Mouse (Mus musculus): ENCODE measurements around the gene Lrmp. TPM values are rescaled to one million over a fixed set of nuclear protein-coding genes. Genes with fewer than 3 reads are reported as not detected.
"Not testable (repeated sequence)": the region's sequence is repeated elsewhere in the genome, so short reads cannot be mapped to it uniquely, and the experiment has no call there.

Lrmp gene
- total RNA-seq, 2 experiments from 2014 or later: 3.5 to 4.5 TPM

- DNase-seq (ENCODE audit: low spot score in 2 of 2): no peak
These were observed 11.1 kb upstream of the Lrmp start for GRCm38 (mm10) chr6:145104241-145104939.

DNA sequence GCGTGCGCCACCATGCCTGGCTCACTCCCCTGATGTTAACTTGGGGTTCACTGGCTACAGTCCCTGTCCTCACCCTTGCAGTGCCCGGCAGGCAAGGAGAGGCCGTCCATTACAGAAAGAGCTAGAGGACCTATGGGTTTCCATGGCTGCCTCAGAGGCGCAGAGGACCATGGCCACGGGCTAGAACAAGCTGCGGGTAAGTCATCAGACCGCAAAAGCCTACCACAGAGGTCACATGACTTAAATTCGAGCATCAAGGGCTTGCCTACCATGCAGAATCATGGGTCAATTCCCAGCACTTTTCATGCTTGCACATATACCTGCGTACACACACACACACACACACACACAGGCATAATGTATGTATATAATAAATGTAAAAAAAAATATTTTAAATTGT lies 10.0 kb upstream of the Lrmp start:
- DNase-seq (ENCODE audit: low spot score in 2 of 2): no peak

DNA sequence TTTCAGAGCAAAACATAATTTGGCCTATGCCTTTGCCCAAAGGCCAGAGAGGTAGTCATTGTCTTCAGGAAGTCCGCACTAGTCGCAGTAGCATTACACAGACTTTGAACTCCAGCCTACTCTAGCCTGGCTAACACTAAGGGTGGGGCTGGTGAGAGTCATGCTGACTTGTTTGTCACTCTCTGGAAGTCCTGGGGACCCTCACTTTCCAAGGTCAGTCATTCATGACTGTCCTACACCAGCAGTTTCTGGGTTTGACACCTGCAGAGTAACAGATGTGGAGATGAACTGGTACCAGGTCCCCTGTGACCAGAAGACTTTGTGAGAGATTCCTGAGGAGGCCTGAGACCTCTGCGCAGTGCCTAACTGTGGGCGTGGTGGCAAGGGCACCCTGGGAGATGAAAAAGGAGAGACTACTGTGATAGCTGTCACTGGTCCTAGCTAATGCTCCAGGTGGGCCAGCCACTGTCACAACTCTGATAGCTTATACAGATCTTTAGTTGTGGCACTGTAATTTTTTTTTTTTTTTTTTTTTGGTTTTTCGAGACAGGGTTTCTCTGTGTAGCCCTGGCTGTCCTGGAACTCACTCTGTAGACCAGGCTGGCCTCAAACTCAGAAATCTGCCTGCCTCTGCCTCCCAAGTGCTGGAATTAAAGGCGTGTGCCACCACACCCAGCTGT lies 9.2 kb upstream of the Lrmp start:
- DNase-seq (ENCODE audit: low spot score in 2 of 2): no peak

DNA sequence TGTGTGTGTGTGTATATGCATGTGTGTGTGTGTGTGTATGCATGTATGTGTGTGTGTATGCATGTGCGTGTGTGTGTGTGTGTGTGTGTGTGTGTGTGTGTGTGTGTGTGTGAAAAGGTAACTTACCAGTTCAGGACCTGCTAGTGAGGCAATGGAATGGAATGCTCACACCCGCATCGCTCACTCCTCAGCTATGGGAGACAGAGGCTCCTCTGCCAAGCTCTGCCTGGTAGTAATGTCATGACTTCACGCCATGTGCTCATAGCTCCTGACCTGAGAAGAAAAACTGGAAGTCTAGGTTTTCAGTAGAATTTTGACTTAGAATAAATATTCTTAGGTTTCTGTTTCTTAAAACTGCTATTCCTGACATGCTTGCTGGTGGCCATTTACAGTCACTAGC lies 4.7 kb upstream of the Lrmp start:
- DNase-seq (ENCODE audit: low spot score in 2 of 2): no peak

- no peak for DNase-seq (ENCODE audit: low spot score in 2 of 2)
These were observed 2.6 kb upstream of the Lrmp start for GRCm38 (mm10) chr6:145112865-145113264.

GRCm38 (mm10) chr6:145114561-145114960 lies 892 bp upstream of the Lrmp start:
- DNase-seq (ENCODE audit: low spot score in 2 of 2): no peak

- no peak for DNase-seq (ENCODE audit: low spot score in 2 of 2)
These were observed 732 bp downstream of the Lrmp start for GRCm38 (mm10) chr6:145116098-145116672.

DNA sequence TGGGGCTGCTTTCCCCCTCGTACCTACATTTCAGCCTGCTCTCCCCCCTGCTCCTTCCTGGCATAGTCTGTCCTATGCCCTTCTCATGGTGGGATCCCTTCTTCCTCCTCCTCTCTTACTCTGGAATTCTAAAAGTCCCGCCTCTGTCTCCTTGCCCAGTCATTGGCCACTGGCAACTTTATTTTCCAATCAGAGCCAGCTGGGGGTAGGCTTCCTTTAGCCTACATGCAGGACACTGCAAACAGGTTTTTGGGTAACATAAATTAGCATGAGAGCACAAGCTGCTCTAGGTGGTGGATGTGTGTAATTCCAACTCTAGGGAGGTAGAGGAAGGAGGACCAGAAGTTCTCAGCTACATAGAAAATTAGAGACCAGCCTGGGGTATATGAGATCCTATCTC lies 4.6 kb downstream of the Lrmp start:
- DNase-seq (ENCODE audit: low spot score in 2 of 2): no peak

- DNase-seq (ENCODE audit: low spot score in 2 of 2): no peak
These were observed 5.5 kb downstream of the Lrmp start for GRCm38 (mm10) chr6:145120787-145121589.

DNA sequence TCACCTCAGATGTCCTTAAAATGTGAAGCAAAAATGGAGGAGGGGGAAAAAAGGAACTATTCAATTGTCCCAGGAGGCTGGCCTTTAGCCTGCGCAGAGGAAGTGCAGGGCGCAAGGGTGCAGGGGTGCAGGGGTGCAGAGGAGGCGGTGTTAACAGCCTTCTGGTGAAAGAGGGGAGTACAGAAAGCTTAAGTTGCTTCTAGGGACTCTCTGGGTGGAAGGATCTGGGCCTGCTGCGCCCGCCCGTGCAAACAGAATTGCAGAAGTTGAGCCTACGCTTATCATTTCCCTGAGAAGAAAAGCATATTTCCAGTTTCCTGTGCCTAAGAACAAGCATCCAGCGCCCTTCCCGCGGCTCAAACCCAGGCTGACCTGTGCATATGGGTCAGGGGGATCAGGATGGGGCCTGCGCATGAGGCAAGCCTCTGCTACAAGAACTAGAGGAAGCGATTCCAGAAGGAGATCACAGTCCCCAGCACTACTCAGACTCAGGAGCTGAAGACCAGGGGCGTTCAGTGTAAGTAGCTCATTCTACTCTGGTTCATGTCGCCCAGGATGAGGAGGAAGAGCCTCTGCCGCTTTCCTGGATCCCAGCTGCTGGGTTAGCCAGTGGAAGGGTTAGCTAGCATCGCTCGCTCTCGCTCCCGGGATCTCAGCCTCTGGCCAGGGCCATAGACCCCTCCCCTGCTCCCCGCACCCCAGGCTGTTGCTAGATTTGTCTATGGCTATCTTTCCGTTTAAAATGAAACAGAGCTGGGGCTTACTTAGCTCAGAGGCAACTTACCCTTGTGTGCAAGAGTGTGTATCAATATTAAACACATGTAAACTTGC lies 6.4 kb downstream of the Lrmp start:
- DNase-seq (ENCODE audit: low spot score in 2 of 2): no peak

GRCm38 (mm10) chr6:145122423-145123059 lies 7.1 kb downstream of the Lrmp start:
- DNase-seq (ENCODE audit: low spot score in 2 of 2): no peak

GRCm38 (mm10) chr6:145123136-145124060 lies 7.9 kb downstream of the Lrmp start:
- no peak for DNase-seq (ENCODE audit: low spot score in 2 of 2)

DNA sequence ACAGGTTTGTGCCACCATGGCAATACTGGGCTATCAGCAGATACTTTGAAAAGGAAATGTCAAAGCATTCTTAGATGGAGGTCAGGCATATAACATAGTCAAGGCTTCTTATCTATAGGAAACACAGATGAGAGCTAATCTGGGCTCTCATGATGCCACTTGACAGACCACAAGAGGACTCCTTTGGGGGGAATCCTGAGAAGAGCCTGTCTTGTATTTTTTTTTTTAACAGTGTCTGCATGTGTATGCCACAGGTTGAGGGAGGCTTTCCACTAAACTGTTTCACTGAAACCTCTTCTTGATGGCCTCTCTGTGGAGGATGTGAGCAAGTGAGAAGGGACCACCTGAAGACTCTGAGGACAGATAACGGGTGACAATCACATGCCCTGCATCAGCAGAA lies 9.2 kb downstream of the Lrmp start:
- DNase-seq (ENCODE audit: low spot score in 2 of 2): no peak

DNA sequence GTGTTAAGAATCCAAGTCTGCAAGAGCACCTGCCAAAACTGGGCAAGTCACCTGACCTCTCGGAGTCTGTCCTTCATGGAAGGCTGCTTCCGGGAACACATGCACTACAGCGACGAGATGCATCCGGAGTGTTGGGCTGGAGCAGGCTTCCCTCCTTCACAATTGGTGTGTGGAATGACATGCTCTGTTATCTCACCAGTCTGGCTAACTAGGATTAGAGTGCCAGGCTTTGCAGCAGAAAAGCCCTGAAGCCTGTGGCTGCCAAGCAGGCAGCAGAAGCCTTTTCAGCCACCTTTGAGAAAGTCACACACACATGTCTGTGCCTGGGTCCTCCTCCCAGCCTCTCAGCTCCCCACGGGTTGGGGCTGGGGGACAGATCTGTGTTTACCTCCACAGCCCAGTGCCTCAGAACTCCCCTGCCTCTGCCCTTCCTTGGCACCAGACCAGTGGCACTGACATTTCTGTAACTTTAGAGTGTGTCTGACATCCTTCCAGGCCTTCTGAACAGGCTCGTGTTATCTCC lies 10.2 kb downstream of the Lrmp start:
- DNase-seq (ENCODE audit: low spot score in 2 of 2): no peak

GRCm38 (mm10) chr6:145127652-145128051 lies 12.2 kb downstream of the Lrmp start:
- DNase-seq (ENCODE audit: low spot score in 2 of 2): no peak

DNA sequence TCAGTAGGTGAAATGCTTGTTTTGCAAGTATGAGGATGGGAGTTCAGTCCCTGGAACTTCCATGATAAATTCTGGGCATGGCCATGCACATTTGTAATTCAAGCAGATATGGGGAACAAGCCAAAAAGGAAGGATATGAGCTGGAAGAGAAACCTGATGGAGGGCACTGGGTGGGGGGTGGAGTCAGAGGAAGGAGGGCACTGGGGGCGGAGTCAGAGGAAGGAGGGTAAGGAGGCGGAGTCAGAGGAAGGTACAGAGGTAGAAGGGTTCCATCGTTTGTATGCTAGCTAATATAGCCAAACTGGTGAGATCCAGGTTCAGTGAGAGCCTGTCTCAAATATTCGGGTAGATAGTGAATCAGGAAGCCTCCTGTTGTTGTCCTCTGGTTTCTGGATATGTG lies 14.1 kb downstream of the Lrmp start:
- DNase-seq (ENCODE audit: low spot score in 2 of 2): no peak

GRCm38 (mm10) chr6:145131991-145132390 lies 16.5 kb downstream of the Lrmp start:
- DNase-seq (ENCODE audit: low spot score in 2 of 2): no peak

DNA sequence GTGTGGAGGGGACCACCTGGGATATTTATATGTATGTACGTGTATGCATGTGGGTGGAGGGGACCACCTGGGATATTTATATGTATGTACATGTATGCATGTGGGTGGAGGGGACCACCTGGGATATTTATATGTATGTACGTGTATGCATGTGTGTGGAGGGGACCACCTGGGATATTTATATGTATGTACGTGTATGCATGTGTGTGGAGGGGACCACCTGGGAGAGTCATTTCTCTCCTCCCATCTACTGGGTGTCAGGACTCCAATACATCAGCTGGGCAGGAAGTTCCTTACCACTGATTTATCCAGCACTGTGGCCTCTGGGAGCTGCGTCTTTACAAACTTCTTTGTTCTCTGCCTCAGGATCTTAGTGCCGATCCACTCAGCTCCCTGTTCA lies 17.5 kb downstream of the Lrmp start:
- DNase-seq (ENCODE audit: low spot score in 2 of 2): not testable (repeated sequence)

GRCm38 (mm10) chr6:145135295-145135694 lies 19.8 kb downstream of the Lrmp start:
- DNase-seq (ENCODE audit: low spot score in 2 of 2): no peak

All from layer of hippocampus, adult 18-20 months (tissue).